Mouse (Mus musculus) embryonic facial prominence, embryonic 13.5 days (tissue): ENCODE data around the gene Cpa5. TPM values are rescaled to one million over a fixed set of nuclear protein-coding genes. Genes with fewer than 3 reads are reported as not detected.

Source experiments
- ATAC-seq: fragments of 200-750 bp; cut with Nextera tagmentation; 2 replicates; pipeline ENCODE4 v1.8.0; 2017; ENCODE audit warnings: low read depth; ENCODE audit not compliant: insufficient number of reproducible peaks, insufficient read depth, low FRiP score, low TSS enrichment
- H3K27ac ChIP-seq: fragments of 300-500 bp; sonication (generic); 2 replicates; pipeline ENCODE4 v1.5.1; 2015; ENCODE audit warnings: moderate library complexity, mild to moderate bottlenecking, inconsistent platforms
- H3K27me3 ChIP-seq: fragments of 300-500 bp; sonication (generic); 2 replicates; pipeline ENCODE4 v1.6.1; 2015; ENCODE audit warnings: mild to moderate bottlenecking, inconsistent platforms
- H3K36me3 ChIP-seq: fragments of 300-500 bp; sonication (generic); 2 replicates; pipeline ENCODE4 v1.6.1; 2015; ENCODE audit warnings: mild to moderate bottlenecking, inconsistent platforms
- H3K4me1 ChIP-seq: fragments of 300-500 bp; sonication (generic); 2 replicates; pipeline ENCODE4 v1.6.1; 2015; ENCODE audit warnings: inconsistent platforms
- H3K4me2 ChIP-seq: fragments of 300-500 bp; sonication (generic); 2 replicates; pipeline ENCODE4 v1.6.1; 2015; ENCODE audit warnings: moderate library complexity, mild to moderate bottlenecking, inconsistent platforms
- H3K4me3 ChIP-seq: fragments of 300-500 bp; sonication (generic); 2 replicates; pipeline ENCODE4 v1.5.1; 2015; ENCODE audit warnings: mild to moderate bottlenecking, inconsistent platforms
- H3K9ac ChIP-seq: fragments of 300-500 bp; sonication (generic); 2 replicates; pipeline ENCODE4 v1.6.1; 2015; ENCODE audit warnings: mild to moderate bottlenecking, inconsistent platforms
- H3K9me3 ChIP-seq: fragments of 300-500 bp; sonication (generic); 2 replicates; pipeline ENCODE4 v1.6.1; 2016; ENCODE audit warnings: inconsistent platforms
- WGBS: fragments of 180-500 bp; shearing (Covaris S2); methylation state at CpG from one replicate; pipeline ENCODE4 v1.1.7; 2015; ENCODE audit warnings: mixed read lengths; 5-methylcytosine and 5-hydroxymethylcytosine counted together
- polyA plus RNA-seq: library from polyadenylated mRNA; unstranded; fragments of >200 nt; fragmentation: Nextera tagmentation; extraction: Ambion mirVana; gene quantifications from 2 replicates; pipeline ENCODE4 v1.2.1, GENCODE M21; 2015

The Cpa5 gene
- polyA plus RNA-seq, 1 experiment from 2014 or later = 0.28 TPM

DNA sequence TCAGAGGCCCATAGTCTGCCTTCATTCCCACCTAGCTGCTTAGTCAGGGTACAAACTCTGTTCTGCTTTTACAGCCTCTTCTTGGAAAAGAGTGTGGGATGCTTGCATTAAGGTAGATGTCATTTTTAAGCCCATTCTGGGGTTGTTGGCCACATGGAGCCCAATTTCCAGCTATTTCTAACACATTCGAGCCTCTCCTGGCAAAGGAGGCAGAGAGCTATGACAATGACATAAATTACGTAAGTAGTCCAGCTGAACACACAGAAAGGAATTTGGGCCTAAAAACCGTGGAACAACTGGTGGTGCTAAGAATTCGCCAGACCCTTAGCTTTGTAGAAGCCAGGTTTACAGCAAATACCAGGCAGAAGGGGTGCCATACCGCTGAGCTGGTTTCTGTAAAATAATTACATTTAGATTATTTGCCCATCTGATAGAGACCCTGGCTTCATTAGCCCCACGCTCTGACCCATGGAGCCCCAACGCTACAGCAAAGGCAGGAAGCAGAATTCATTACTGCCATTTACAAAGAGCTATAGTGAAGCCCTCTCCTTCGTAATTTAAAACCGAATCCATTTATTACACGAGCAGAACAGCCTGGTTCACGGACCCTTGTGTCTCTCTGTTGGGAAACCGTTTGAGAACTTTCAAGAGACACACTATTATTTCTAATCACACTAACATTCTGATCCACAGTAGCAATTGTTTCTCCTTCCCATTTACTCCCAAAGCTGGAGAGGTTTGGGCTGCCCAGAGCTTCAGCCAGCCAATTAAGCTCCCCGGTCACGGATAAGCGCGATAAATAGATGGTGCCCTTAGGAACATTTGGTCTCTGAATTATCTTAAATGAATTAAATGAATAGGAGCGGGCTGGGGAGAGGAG is 30.6 kb upstream of the Cpa5 start:
- peak overlapping the region; percentile 4; the same call in 1 of the 2 replicates for H3K27ac ChIP-seq
- no peaks in the 10 kb centered on the region for H3K36me3 ChIP-seq
- no peak overlapping the region for H3K9ac ChIP-seq
- peaks cover 34% of the 10 kb centered on the region for H3K4me1 ChIP-seq
- no peak overlapping the region for H3K4me3 ChIP-seq
- WGBS = 51% methylated on average over 17 of the region's 17 CpGs
- no peak overlapping the region for H3K4me2 ChIP-seq
- no peak for ATAC-seq
- H3K9me3 ChIP-seq = no peaks in the 10 kb centered on the region
- H3K27me3 ChIP-seq = no peaks in the 10 kb centered on the region

DNA sequence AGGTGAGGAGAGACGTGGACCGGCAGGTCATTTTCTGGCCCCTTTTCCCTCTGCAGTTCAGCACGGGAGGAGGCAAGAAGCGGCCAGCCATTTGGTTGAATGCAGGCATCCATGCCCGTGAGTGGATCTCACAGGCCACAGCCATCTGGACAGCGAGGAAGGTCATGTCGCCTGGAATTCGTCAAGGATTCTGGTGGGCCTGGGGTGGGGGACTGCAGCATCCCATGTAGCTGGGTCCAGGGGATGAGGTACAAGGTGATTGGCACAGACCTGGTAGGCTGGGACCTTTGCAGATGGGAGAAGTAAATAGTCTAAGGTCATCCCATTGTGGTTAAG is 30.0 kb upstream of the Cpa5 start:
- no peak overlapping the region for H3K4me3 ChIP-seq
- H3K4me1 ChIP-seq = peaks cover 29% of the 10 kb centered on the region
- H3K9me3 ChIP-seq = no peaks in the 10 kb centered on the region
- H3K4me2 ChIP-seq = no peak overlapping the region
- no peak overlapping the region for H3K9ac ChIP-seq
- H3K36me3 ChIP-seq = no peaks in the 10 kb centered on the region
- no peak for ATAC-seq
- 69% methylated on average over 8 of the region's 8 CpGs for WGBS
- peak overlapping the region; percentile 4; the same call in 1 of the 2 replicates for H3K27ac ChIP-seq
- no peaks in the 10 kb centered on the region for H3K27me3 ChIP-seq

DNA sequence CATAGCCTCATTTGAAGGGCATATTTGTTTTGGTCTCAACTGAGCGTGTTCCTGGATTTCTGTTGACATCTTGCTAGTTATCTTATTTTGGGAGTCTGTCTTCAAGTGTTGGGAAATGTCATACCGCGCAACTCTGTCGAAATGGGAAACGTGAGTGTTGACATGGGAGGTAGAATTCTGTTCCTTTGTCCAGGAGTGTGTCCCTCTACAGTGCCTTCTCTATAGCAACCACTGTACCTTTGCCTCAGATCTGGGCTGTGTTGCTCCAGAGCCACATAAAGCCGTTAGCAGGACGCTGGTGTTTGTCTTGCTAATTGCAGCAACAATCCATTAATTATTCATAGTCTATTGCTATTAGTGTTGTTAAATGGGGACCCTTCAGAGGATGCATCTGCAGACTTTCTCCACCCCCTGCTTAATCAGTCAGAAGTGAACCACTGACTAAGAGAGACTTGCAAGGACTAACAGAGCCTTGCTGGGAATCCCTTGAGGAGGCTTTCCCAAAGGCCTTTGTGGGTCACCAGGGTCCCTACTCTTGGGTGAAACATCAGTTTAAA is 23.8 kb upstream of the Cpa5 start:
- H3K4me2 ChIP-seq = no peak overlapping the region
- no peak overlapping the region for H3K27ac ChIP-seq
- no peaks in the 10 kb centered on the region for H3K27me3 ChIP-seq
- H3K36me3 ChIP-seq = no peaks in the 10 kb centered on the region
- H3K9me3 ChIP-seq = no peaks in the 10 kb centered on the region
- WGBS = 80% methylated on average over 7 of the region's 7 CpGs
- no peak overlapping the region for H3K4me3 ChIP-seq
- no peak for ATAC-seq
- peaks cover 10% of the 10 kb centered on the region for H3K4me1 ChIP-seq
- H3K9ac ChIP-seq = no peak overlapping the region

DNA sequence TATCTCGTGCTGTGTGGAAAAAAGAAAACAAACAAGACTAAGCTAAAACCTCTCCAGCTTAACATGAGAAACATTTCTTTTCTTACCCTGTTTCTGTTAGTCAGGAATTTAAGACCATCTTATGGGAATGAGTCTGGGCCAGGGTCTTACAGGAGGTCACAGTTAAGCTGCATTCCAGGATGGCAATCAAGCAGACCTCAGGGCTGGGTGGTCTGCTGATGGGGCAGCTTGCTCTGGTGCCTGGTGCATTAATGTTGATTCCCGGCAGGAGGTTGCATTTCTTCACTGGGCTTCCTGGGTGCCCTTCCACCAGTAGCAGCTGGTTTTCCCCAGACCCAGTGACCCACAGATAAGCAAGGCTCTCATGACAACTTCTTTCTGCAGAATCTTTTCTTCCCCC is 21.0 kb upstream of the Cpa5 start:
- no peak for ATAC-seq
- Histone ChIP-seq H3K27me3 (no peaks in the 10 kb centered on the region), H3K9me3 (no peaks in the 10 kb centered on the region), H3K9ac (no peak overlapping the region), H3K36me3 (no peaks in the 10 kb centered on the region), H3K4me1 (peaks cover 15% of the 10 kb centered on the region), H3K4me2 (no peak overlapping the region), H3K27ac (peak overlapping the region; percentile 62; the same call in 1 of the 2 replicates), H3K4me3 (no peak overlapping the region)
- WGBS = 21% methylated on average over 2 of the region's 2 CpGs

DNA sequence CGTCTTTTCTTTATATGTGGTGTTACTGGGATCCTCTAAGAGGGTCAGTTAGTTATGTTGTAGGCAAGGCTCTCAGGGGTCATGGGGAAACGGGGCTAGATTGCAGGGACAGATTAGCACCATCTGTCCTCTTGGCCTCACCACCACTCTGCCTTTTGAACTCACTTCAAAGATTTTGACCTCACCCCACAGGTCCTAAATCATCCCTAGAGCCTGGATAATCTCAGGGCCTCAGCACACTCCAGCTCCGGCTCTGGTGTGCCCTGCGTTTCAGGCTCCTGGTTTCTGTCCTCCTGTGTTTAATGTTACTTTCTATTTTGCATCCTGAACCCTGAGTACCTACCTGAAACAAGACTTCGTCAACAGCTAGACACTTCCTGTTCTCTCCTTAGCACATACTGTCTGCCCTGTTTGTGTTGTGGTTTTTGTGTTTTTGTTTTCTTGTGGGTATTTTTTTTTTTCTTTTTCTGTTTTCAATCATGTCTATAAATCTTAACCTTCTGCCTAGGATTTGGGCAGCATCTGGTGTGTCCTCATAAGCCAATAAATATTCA is 18.9 kb upstream of the Cpa5 start:
- Histone ChIP-seq H3K4me2 (no peak overlapping the region), H3K9me3 (no peaks in the 10 kb centered on the region), H3K9ac (no peak overlapping the region), H3K4me1 (peaks cover 26% of the 10 kb centered on the region), H3K36me3 (no peaks in the 10 kb centered on the region), H3K27ac (no peak overlapping the region), H3K27me3 (no peaks in the 10 kb centered on the region), H3K4me3 (no peak overlapping the region)
- no peak for ATAC-seq
- 42% methylated on average over 5 of the region's 5 CpGs for WGBS

DNA sequence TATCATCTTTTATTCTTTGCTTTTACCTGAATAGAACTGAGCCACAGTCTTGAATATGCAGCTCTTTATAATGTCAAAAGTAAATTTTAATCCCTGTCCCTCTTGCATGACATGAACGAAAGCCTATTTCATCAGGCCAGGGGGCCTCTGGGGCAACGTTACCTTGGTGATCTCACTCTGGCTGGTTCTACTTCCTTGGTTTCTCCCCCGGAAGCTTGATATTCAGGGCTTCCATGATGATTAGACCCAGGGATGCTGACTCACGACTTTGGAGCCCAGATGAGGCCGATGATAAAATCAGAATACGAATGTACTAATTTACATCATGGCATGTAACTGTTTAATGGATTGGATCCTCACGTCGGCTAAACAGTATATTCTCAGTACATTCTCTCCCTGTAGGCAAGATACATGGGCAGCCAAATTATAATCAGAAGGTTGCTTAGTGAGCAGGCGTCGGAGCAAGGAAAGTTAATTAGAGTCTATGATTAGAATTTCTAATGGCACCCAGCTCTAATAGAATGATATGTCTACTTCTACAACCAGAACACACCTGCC is 18.3 kb upstream of the Cpa5 start:
- H3K9me3 ChIP-seq = no peaks in the 10 kb centered on the region
- no peak for ATAC-seq
- no peak overlapping the region for H3K27ac ChIP-seq
- peaks cover 26% of the 10 kb centered on the region for H3K4me1 ChIP-seq
- H3K4me3 ChIP-seq = no peak overlapping the region
- no peaks in the 10 kb centered on the region for H3K27me3 ChIP-seq
- no peak overlapping the region for H3K9ac ChIP-seq
- no peaks in the 10 kb centered on the region for H3K36me3 ChIP-seq
- WGBS = 60% methylated on average over 10 of the region's 10 CpGs
- no peak overlapping the region for H3K4me2 ChIP-seq

DNA sequence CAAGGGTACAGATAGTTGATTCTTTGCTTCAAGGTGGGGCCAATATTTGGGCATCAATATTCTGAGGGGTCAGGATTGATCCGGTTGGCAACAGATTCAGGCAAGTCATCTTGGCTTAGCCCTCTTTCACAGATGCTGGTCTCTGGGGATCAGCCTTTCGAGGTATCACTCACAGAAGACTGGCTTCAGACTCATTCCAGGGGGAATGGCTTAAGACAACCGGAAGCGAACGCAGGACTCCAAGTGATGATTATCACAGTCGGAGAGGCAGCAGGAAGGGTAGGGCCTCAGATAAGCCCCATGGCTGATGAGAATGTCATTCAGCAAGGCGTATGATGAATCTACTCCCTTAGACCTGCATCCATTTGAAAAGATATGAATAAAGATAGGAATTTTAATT is 16.4 kb upstream of the Cpa5 start:
- ATAC-seq = no peak
- H3K27me3 ChIP-seq = no peaks in the 10 kb centered on the region

DNA sequence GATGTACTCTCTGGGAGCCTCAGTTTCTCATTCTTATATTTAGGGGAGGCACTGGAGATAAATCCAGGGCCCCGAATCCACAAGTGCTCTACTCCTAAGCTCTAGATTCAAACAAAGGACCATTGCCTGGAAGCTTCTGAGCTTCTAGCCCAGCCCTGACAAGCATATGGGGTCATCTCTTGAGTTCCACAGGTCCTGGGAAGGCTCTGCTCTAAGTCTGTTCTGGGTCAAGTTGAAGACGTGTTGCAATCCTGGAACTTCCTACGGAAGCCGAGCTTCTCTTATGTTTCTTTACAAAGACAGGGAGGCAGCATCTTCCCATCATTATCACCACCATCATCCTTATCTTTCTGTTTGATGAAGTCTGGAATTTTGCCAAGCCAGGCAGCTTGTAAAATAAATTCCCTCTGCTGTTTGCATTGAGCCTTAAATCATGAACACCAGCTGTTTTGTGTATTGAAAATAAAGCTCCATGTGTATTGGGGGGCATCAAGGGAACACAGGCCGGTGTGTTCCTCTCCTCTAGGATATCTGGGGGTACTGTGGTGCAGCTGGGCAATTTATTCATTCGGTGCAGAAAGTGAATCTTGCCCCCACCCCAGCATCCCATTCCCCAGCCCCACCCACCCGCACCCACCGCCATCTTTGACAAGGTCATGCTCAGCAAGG is 14.4 kb upstream of the Cpa5 start:
- no peak overlapping the region for H3K4me2 ChIP-seq
- H3K9me3 ChIP-seq = no peaks in the 10 kb centered on the region
- 83% methylated on average over 8 of the region's 8 CpGs for WGBS
- no peak overlapping the region for H3K9ac ChIP-seq
- H3K36me3 ChIP-seq = no peaks in the 10 kb centered on the region
- peaks cover 16% of the 10 kb centered on the region for H3K4me1 ChIP-seq
- H3K4me3 ChIP-seq = no peak overlapping the region
- no peak for ATAC-seq
- no peaks in the 10 kb centered on the region for H3K27me3 ChIP-seq
- no peak overlapping the region for H3K27ac ChIP-seq

More for the DNA sequence above, 16.4 kb upstream of the Cpa5 start:
- no peak overlapping the region for H3K4me3 ChIP-seq
- 83% methylated on average over 7 of the region's 7 CpGs for WGBS
- H3K36me3 ChIP-seq = no peaks in the 10 kb centered on the region
- H3K27ac ChIP-seq = no peak overlapping the region
- H3K9me3 ChIP-seq = no peaks in the 10 kb centered on the region
- no peak overlapping the region for H3K9ac ChIP-seq
- peaks cover 22% of the 10 kb centered on the region for H3K4me1 ChIP-seq
- no peak overlapping the region for H3K4me2 ChIP-seq

DNA sequence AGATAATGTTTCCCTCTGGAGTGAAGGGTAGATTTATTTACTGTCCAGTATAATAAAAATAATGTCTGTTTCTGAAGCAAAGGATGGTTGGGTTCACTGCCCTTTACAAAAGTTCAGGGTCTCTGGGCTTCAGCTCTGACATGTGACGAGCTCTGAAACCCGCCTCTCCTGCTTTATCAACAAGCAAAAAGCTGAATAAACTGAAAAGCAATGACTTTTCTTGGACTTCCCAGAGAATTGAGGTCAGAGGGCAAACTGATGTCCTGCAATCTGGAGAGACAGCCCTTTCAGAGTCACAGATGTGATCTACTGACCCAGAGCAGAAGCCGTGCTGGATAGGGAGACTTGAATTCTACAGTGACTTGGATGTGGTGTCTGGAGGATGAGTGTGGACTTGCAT is 10.8 kb upstream of the Cpa5 start:
- H3K9me3 ChIP-seq = no peaks in the 10 kb centered on the region
- no peak for ATAC-seq
- H3K4me1 ChIP-seq = peaks cover 13% of the 10 kb centered on the region
- no peak overlapping the region for H3K9ac ChIP-seq
- 61% methylated on average over 3 of the region's 3 CpGs for WGBS
- no peaks in the 10 kb centered on the region for H3K36me3 ChIP-seq
- H3K27ac ChIP-seq = no peak overlapping the region
- H3K27me3 ChIP-seq = no peaks in the 10 kb centered on the region
- H3K4me3 ChIP-seq = no peak overlapping the region
- H3K4me2 ChIP-seq = no peak overlapping the region

DNA sequence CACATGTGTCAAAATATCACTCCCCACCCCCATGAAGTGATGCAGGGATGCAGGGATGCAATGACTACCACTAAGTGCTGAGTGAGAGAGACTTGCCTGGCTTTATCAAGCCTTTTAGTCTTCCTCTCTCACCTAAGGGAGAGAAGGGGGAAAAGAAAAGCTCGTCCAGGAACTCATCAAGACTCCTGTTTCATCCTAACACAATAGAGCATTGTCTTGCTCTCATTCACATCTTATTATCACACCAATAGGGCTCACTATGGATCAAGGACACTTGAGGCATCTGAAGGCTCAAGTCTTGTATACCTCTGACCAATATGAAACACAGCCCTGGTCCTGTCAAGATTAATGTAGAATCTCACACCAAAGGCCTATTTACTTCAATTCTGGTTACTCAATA is 9.8 kb upstream of the Cpa5 start:
- no peak overlapping the region for H3K27ac ChIP-seq
- 72% methylated on average over 1 of the region's 1 CpGs for WGBS
- peaks cover 12% of the 10 kb centered on the region for H3K4me1 ChIP-seq
- H3K4me2 ChIP-seq = no peak overlapping the region
- no peaks in the 10 kb centered on the region for H3K9me3 ChIP-seq
- H3K9ac ChIP-seq = no peak overlapping the region
- H3K4me3 ChIP-seq = no peak overlapping the region
- no peaks in the 10 kb centered on the region for H3K36me3 ChIP-seq
- ATAC-seq = no peak
- H3K27me3 ChIP-seq = no peaks in the 10 kb centered on the region

DNA sequence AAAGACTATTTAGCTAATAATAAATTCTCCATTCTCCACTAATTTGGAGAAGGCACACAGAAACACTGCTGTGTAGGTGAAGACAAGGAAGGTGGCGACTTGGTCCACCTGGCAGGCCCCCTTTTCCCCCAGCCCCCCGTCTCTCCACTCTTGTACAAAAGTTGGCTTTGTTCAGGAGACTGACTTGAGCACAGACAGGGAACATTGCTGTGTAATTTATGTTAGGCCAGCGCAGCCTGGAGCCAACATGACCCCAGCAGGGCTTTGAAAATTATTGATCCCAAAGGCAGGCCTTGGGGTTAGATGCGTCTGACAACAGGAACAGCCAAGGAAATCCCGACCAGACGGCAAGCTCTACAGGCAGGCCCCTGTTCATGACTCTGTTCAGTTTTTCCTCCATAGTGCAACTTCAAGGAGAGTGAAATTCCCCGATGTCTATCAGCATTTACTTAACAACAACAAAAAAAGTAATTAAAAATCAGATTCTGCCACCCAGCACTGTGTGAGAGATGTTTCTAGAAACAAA is 6.4 kb upstream of the Cpa5 start:
- 45% methylated on average over 7 of the region's 7 CpGs for WGBS
- Histone ChIP-seq H3K4me3 (no peak overlapping the region), H3K9ac (no peak overlapping the region), H3K27me3 (no peaks in the 10 kb centered on the region), H3K27ac (no peak overlapping the region), H3K9me3 (no peaks in the 10 kb centered on the region), H3K36me3 (no peaks in the 10 kb centered on the region), H3K4me2 (no peak overlapping the region), H3K4me1 (peaks cover 14% of the 10 kb centered on the region)
- ATAC-seq = no peak
